Mouse (Mus musculus) midbrain, embryonic 16.5 days (tissue): Measurements from ENCODE around the gene Olfr220. TPM values are rescaled to one million over a fixed set of nuclear protein-coding genes. Genes with fewer than 3 reads are reported as not detected.

ENCODE experiments used
- ATAC-seq: fragments of 200-750 bp; cut with Nextera tagmentation; 2 replicates; pipeline ENCODE4 v1.8.0; 2017; ENCODE audit warnings: moderate TSS enrichment
- H3K27ac ChIP-seq: fragments of 300-500 bp; sonication (generic); 2 replicates; pipeline ENCODE4 v1.5.1; 2014; ENCODE audit warnings: mild to moderate bottlenecking, low read length, mixed read lengths
- H3K27me3 ChIP-seq: fragments of 300-500 bp; sonication (generic); 2 replicates; pipeline ENCODE4 v1.6.1; 2014; ENCODE audit warnings: low read depth, low read length, mixed read lengths; ENCODE audit not compliant: control insufficient read depth, insufficient read depth
- H3K36me3 ChIP-seq: fragments of 300-500 bp; sonication (generic); 2 replicates; pipeline ENCODE4 v1.6.1; 2014; ENCODE audit warnings: mild to moderate bottlenecking, low read length, moderate library complexity, mixed read lengths; ENCODE audit not compliant: control insufficient read depth, insufficient read depth
- H3K4me1 ChIP-seq: fragments of 300-500 bp; sonication (generic); 2 replicates; pipeline ENCODE4 v1.6.1; 2014; ENCODE audit warnings: mild to moderate bottlenecking, low read length, mixed read lengths; ENCODE audit not compliant: control insufficient read depth, insufficient read depth
- H3K4me2 ChIP-seq: fragments of 300-500 bp; sonication (generic); 2 replicates; pipeline ENCODE4 v1.6.1; 2014; ENCODE audit warnings: mild to moderate bottlenecking, low read length, mixed read lengths
- H3K4me3 ChIP-seq: fragments of 300-500 bp; sonication (generic); 2 replicates; pipeline ENCODE4 v1.5.1; 2014; ENCODE audit warnings: low read depth, mild to moderate bottlenecking, low read length, moderate library complexity, mixed read lengths
- H3K9ac ChIP-seq: fragments of 300-500 bp; sonication (generic); 2 replicates; pipeline ENCODE4 v1.6.1; 2014; ENCODE audit warnings: low read depth, low read length, mixed read lengths
- H3K9me3 ChIP-seq: fragments of 300-500 bp; sonication (generic); replicated peaks from 2 replicates; pipeline ENCODE4 v1.6.1; 2014; ENCODE audit warnings: mild to moderate bottlenecking, low read length, mixed read lengths; ENCODE audit not compliant: control insufficient read depth, poor library complexity, severe bottlenecking
- whole genome bisulfite sequencing: fragments of 180-500 bp; shearing (Covaris S2); extraction: QIAGEN DNeasy Blood & Tissue Kit; methylation state at CpG from one replicate; pipeline ENCODE4 v1.1.7; 2014; 5-methylcytosine and 5-hydroxymethylcytosine counted together
- polyA plus RNA-seq: library from polyadenylated mRNA; unstranded; fragments of >200 nt; fragmentation: Nextera tagmentation; extraction: Ambion mirVana; gene quantifications from 2 replicates; pipeline ENCODE4 v1.2.1, GENCODE M21; 2015

The Olfr220 gene
- polyA plus RNA-seq, 1 experiment from 2014 or later: not detected

GRCm38 (mm10) chr1:174466240-174466639 lies 24.4 kb downstream of the Olfr220 start:
- Histone ChIP-seq H3K4me2 (no peak overlapping the region), H3K9me3 (no peaks in the 10 kb centered on the region), H3K27ac (no peak overlapping the region), H3K27me3 (no peaks in the 10 kb centered on the region), H3K4me1 (no peaks in the 10 kb centered on the region), H3K4me3 (no peak overlapping the region), H3K36me3 (no peaks in the 10 kb centered on the region), H3K9ac (no peak overlapping the region)
- no peak for ATAC-seq
- WGBS: 32% methylated on average over 2 of the region's 2 CpGs

GRCm38 (mm10) chr1:174469736-174470135 lies 27.9 kb downstream of the Olfr220 start:
- H3K27me3 ChIP-seq: no peaks in the 10 kb centered on the region
- ATAC-seq: peak; percentile 92
- no peak overlapping the region for H3K4me2 ChIP-seq
- no peaks in the 10 kb centered on the region for H3K4me1 ChIP-seq
- WGBS: 2% methylated on average over 6 of the region's 6 CpGs
- H3K9me3 ChIP-seq: no peaks in the 10 kb centered on the region
- no peak overlapping the region for H3K4me3 ChIP-seq
- no peak overlapping the region for H3K27ac ChIP-seq
- H3K36me3 ChIP-seq: no peaks in the 10 kb centered on the region
- no peak overlapping the region for H3K9ac ChIP-seq

GRCm38 (mm10) chr1:174482567-174482966 lies 40.7 kb downstream of the Olfr220 start:
- H3K4me2 ChIP-seq: no peak overlapping the region
- H3K9ac ChIP-seq: no peak overlapping the region
- H3K4me1 ChIP-seq: no peaks in the 10 kb centered on the region
- no peaks in the 10 kb centered on the region for H3K27me3 ChIP-seq
- H3K9me3 ChIP-seq: no peaks in the 10 kb centered on the region
- H3K4me3 ChIP-seq: no peak overlapping the region
- 89% methylated on average over 6 of the region's 6 CpGs for WGBS
- ATAC-seq: no peak
- H3K36me3 ChIP-seq: no peaks in the 10 kb centered on the region
- no peak overlapping the region for H3K27ac ChIP-seq

- H3K4me3 ChIP-seq: no peak overlapping the region
- H3K36me3 ChIP-seq: no peaks in the 10 kb centered on the region
- H3K4me2 ChIP-seq: no peak overlapping the region
- WGBS: 6% methylated on average over 4 of the region's 4 CpGs
- peaks cover 9% of the 10 kb centered on the region for H3K4me1 ChIP-seq
- no peak overlapping the region for H3K27ac ChIP-seq
- no peaks in the 10 kb centered on the region for H3K27me3 ChIP-seq
- ATAC-seq: no peak
- H3K9me3 ChIP-seq: no peaks in the 10 kb centered on the region
- H3K9ac ChIP-seq: no peak overlapping the region
These were observed 58.2 kb downstream of the Olfr220 start for GRCm38 (mm10) chr1:174500064-174500463.

Other genes starting within 250 kb of the Olfr220 start
- not detected in 2 replicates for gene Olfr419, start 190.0 kb upstream of the Olfr220 start, polyA plus RNA-seq
- not detected in 2 replicates for gene Mptx1, start 111.6 kb upstream of the Olfr220 start, polyA plus RNA-seq
- gene Olfr417, start 77.0 kb upstream of the Olfr220 start, polyA plus RNA-seq: not detected in 2 replicates
- not detected in 2 replicates for gene Olfr248, start 51.0 kb upstream of the Olfr220 start, polyA plus RNA-seq
- not detected in 2 replicates for gene Olfr414, start 18.0 kb upstream of the Olfr220 start, polyA plus RNA-seq
- gene Fmn2, start 59.7 kb downstream of the Olfr220 start, polyA plus RNA-seq: 7.6 and 8.8 TPM in 2 replicates